Mouse (Mus musculus) mammary gland, adult 2 months (tissue): Measurements from ENCODE around the gene Ston1. TPM values are rescaled to one million over a fixed set of nuclear protein-coding genes. Genes with fewer than 3 reads are reported as not detected.

Source experiments
- polyA plus RNA-seq: library from polyadenylated mRNA; depleted of rRNA; stranded (reverse); fragments of >200 nt; gene quantifications from 2 replicates; pipeline ENCODE4 v1.2.3, GENCODE M21; 2012; ENCODE audit warnings: low replicate concordance; rRNA removed

Gene Ston1
- polyA plus RNA-seq, result 12.7 and 12.9 TPM in 2 replicates

DNA sequence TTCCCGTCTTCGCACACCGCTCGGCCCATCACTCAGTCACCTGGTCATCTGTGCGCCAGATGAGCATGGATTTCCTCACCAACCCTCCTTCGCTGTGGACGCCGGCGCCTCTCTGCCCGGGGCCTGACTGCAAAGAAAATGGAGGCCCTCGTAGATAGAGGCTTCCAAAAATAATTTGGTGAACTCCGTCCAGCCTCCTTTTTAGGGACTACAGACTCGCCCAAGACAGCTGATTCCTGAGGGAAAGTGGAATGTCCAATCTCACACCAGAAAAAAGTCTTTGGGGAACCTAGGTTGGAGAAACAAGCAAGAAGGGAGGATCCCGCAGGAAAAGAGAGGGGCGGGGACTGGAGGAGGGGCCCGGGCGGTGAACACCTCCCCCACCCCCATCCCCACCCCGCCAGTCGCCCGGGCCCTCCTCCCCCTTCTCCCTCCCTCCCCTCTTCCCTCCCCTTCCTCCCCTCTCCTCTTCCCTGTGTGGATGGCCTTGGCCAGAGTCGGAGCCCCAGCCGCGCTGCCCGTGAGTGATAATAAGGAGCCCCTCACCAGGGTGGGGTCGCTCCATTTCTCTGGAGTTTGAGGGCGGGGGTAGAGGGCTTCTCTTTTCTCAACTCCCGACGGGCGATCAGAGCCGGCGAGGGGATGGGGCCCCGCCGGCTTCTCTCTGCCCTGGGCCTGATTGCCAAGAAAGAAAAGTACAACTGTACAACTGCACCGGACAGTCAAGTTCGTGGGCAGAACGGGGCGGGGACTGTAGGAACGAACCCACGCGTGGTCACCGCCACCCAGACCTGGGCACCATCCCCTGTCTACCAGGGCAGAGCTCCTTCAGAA lies at the start of gene Ston1:
Gene Ston1 (plus strand): TSS at position 463 of the 834 bp plus-strand sequence.

DNA sequence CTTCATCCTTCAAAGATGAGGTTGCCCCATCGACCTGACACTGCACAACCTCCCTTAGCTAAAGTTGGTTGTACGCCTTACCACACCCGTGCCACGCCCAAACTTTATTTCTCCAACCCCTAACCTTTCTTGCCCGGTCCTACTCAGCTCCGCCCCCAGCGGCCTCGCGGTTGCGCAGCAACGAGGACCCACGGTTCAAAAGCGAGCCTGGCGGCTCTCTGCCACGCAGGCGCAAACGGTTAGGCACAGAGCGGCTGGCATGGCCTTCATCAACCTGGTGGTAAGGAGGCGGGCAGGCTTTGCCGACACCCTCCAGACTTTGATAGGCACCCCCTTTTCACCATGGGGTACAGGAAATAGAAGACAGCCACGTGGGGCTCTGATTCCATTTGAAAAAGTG lies 71.0 kb downstream of the Ston1 start, which contains the start of gene Gtf2a1l:
Gene Gtf2a1l (plus strand): TSS at position 209 of the 400 bp plus-strand sequence.

Other genes with a start within 250 kb of the Ston1 start
- gene Foxn2, start 157.0 kb upstream of the Ston1 start, polyA plus RNA-seq, result 4.4 and 7.4 TPM in 2 replicates
- 18.7 and 22.6 TPM in 2 replicates for gene Ppp1r21, start 67.6 kb upstream of the Ston1 start, polyA plus RNA-seq
- gene Gtf2a1l, start 71.0 kb downstream of the Ston1 start, polyA plus RNA-seq, result not detected in 2 replicates
- 0.20 TPM in 1 of 2 replicates, not detected in the other for gene Lhcgr, start 194.3 kb downstream of the Ston1 start, polyA plus RNA-seq